ENCODE assay signal across 8 mouse cellular contexts in genomic region chr15:98144861-98145507, GRCm38 (mm10). TPM values are rescaled to one million over a fixed set of nuclear protein-coding genes. Genes with fewer than 3 reads are reported as not detected.
A peak's percentile ranks its signal among the peaks of the same experiment; 100 is the strongest.
DNase-seq lines count a peak whose midpoint lies in the region; ATAC-seq and TF ChIP-seq lines count a peak whose summit lies in the region.

No protein-coding gene starts in this region.

- peaks cover 7% of the 10 kb centered on the region; the same call in 1 of the 2 replicates for H3K4me1 ChIP-seq in kidney, adult 2 months (ENCODE audit: control insufficient read depth, insufficient read depth, low read length)
- peaks cover 14% of the 10 kb centered on the region for H3K4me1 ChIP-seq in forebrain, embryonic 13.5 days
- H3K4me1 ChIP-seq in midbrain, embryonic 13.5 days (replicated peaks), result peaks cover 16% of the 10 kb centered on the region

- no peaks in the 10 kb centered on the region for H3K36me3 ChIP-seq in kidney, adult 2 months (ENCODE audit: control insufficient read depth, insufficient read depth, low read length)
- H3K36me3 ChIP-seq in forebrain, embryonic 13.5 days (ENCODE audit: poor library complexity, severe bottlenecking), result peaks cover 25% of the 10 kb centered on the region
- H3K36me3 ChIP-seq in midbrain, embryonic 13.5 days, result peaks cover 25% of the 10 kb centered on the region

- peak overlapping the region; percentile 97 for H3K4me2 ChIP-seq in forebrain, embryonic 13.5 days
- peak overlapping the region; percentile 97 for H3K4me2 ChIP-seq in midbrain, embryonic 13.5 days (replicated peaks)

- H3K27me3 ChIP-seq in kidney, adult 2 months (replicated peaks; ENCODE audit: control insufficient read depth, insufficient read depth, low read length), result no peaks in the 10 kb centered on the region
- no peaks in the 10 kb centered on the region for H3K27me3 ChIP-seq in forebrain, embryonic 13.5 days
- H3K27me3 ChIP-seq in midbrain, embryonic 13.5 days, result no peaks in the 10 kb centered on the region

- DNase-seq in kidney, adult 2 months, result no peak
- no peak for DNase-seq in kidney, postnatal 14 days
- peak; percentile 28 for DNase-seq in R1 (ENCODE audit: low read depth, low spot score)
- DNase-seq in kidney, postnatal 25 days, result peak; percentile 33 to 59
- no peak for DNase-seq in layer of hippocampus, adult 9-11 months

- peak overlapping the region; percentile 81 for H3K4me3 ChIP-seq in kidney, adult 2 months (ENCODE audit: insufficient read depth, low read depth, low read length)
- peak overlapping the region; percentile 95 for H3K4me3 ChIP-seq in forebrain, embryonic 13.5 days
- peak overlapping the region; percentile 98 for H3K4me3 ChIP-seq in midbrain, embryonic 13.5 days (replicated peaks)

- TF ChIP-seq POLR2A in kidney, adult 2 months (IDR thresholded peaks at IDR 0.05; ENCODE audit: low read depth, low read length), result no peak

- no peaks in the 10 kb centered on the region for H3K9me3 ChIP-seq in forebrain, embryonic 13.5 days (replicated peaks)
- H3K9me3 ChIP-seq in midbrain, embryonic 13.5 days, result no peaks in the 10 kb centered on the region

- TF ChIP-seq CTCF in kidney, adult 2 months (conservative IDR thresholded peaks at IDR 0.05; ENCODE audit: insufficient read depth, insufficient read length, low read depth, low read length), result no peak

- H3K27ac ChIP-seq in kidney, adult 2 months (ENCODE audit: insufficient read depth, low read depth, low read length), result no peak overlapping the region
- peak overlapping the region; percentile 14; the same call in 1 of the 2 replicates for H3K27ac ChIP-seq in forebrain, embryonic 13.5 days
- peak overlapping the region; percentile 75 for H3K27ac ChIP-seq in midbrain, embryonic 13.5 days

- peak overlapping the region; percentile 94 for H3K9ac ChIP-seq in forebrain, embryonic 13.5 days
- H3K9ac ChIP-seq in midbrain, embryonic 13.5 days (replicated peaks), result peak overlapping the region; percentile 96

- WGBS in kidney, adult 2 months, result under 1% methylated on average over 35 of the region's 36 CpGs
- under 1% methylated on average over 35 of the region's 36 CpGs for WGBS in forebrain, embryonic 13.5 days
- WGBS in midbrain, embryonic 13.5 days, result 2% methylated on average over 36 of the region's 36 CpGs

- ATAC-seq in forebrain, embryonic 13.5 days, result no peak
- ATAC-seq in midbrain, embryonic 13.5 days, result no peak; the same call in none of the 2 replicates
- no peak for ATAC-seq in megakaryocyte progenitor cell, adult 5-6 weeks (replicated peaks; ENCODE audit: poor library complexity)

RNA-seq across cellular contexts. Expression of gene Asb8, which starts 20.4 kb away (rescaled TPM):
- polyA plus RNA-seq in kidney, adult 2 months (2012; rRNA removed), result 46.8 and 52.5 TPM in 2 replicates
- polyA plus RNA-seq in forebrain, embryonic 13.5 days (2015; fragmentation: Nextera tagmentation; extraction: Ambion mirVana), result 41.4 and 45.8 TPM in 2 replicates
- polyA plus RNA-seq in midbrain, embryonic 13.5 days (2015; fragmentation: Nextera tagmentation; extraction: Ambion mirVana), result 54.4 and 54.9 TPM in 2 replicates
- 28.4 and 28.8 TPM in 2 replicates for total RNA-seq in megakaryocyte progenitor cell, adult 5-6 weeks (2015)
- total RNA-seq in megakaryocyte progenitor cell, adult 5-6 weeks (2017), result 25.3 and 27.6 TPM in 2 replicates

RNA-seq across cellular contexts. Expression of gene Ccdc184, which starts 22.0 kb away (rescaled TPM):
- polyA plus RNA-seq in kidney, adult 2 months (2012; rRNA removed), result 0.19 and 0.45 TPM in 2 replicates
- polyA plus RNA-seq in forebrain, embryonic 13.5 days (2015; fragmentation: Nextera tagmentation; extraction: Ambion mirVana), result 19.4 and 25.6 TPM in 2 replicates
- polyA plus RNA-seq in midbrain, embryonic 13.5 days (2015; fragmentation: Nextera tagmentation; extraction: Ambion mirVana), result 55.4 and 60.4 TPM in 2 replicates
- not detected in 2 replicates for total RNA-seq in megakaryocyte progenitor cell, adult 5-6 weeks (2015)
- not detected in 2 replicates for total RNA-seq in megakaryocyte progenitor cell, adult 5-6 weeks (2017)

RNA-seq across cellular contexts. Expression of gene Olfr288, which starts 50.4 kb away (rescaled TPM):
- polyA plus RNA-seq in kidney, adult 2 months (2012; rRNA removed), result not detected in 2 replicates
- not detected in 2 replicates for polyA plus RNA-seq in forebrain, embryonic 13.5 days (2015; fragmentation: Nextera tagmentation; extraction: Ambion mirVana)
- not detected in 2 replicates for polyA plus RNA-seq in midbrain, embryonic 13.5 days (2015; fragmentation: Nextera tagmentation; extraction: Ambion mirVana)
- total RNA-seq in megakaryocyte progenitor cell, adult 5-6 weeks (2015), result not detected in 2 replicates
- total RNA-seq in megakaryocyte progenitor cell, adult 5-6 weeks (2017), result not detected in 2 replicates

RNA-seq across cellular contexts. Expression of gene Senp1, which starts 51.4 kb away (rescaled TPM):
- 7.9 and 8.1 TPM in 2 replicates for polyA plus RNA-seq in kidney, adult 2 months (2012; rRNA removed)
- polyA plus RNA-seq in forebrain, embryonic 13.5 days (2015; fragmentation: Nextera tagmentation; extraction: Ambion mirVana), result 26.7 and 30.7 TPM in 2 replicates
- 27.6 and 31.1 TPM in 2 replicates for polyA plus RNA-seq in midbrain, embryonic 13.5 days (2015; fragmentation: Nextera tagmentation; extraction: Ambion mirVana)
- 55.1 and 60.2 TPM in 2 replicates for total RNA-seq in megakaryocyte progenitor cell, adult 5-6 weeks (2015)
- 53.0 and 57.6 TPM in 2 replicates for total RNA-seq in megakaryocyte progenitor cell, adult 5-6 weeks (2017)

RNA-seq across cellular contexts. Expression of gene Pfkm, which starts 52.6 kb away (rescaled TPM):
- 44.8 and 56.2 TPM in 2 replicates for polyA plus RNA-seq in kidney, adult 2 months (2012; rRNA removed)
- 57.7 and 67.5 TPM in 2 replicates for polyA plus RNA-seq in forebrain, embryonic 13.5 days (2015; fragmentation: Nextera tagmentation; extraction: Ambion mirVana)
- polyA plus RNA-seq in midbrain, embryonic 13.5 days (2015; fragmentation: Nextera tagmentation; extraction: Ambion mirVana), result 70.8 and 73.8 TPM in 2 replicates
- 5.4 and 5.9 TPM in 2 replicates for total RNA-seq in megakaryocyte progenitor cell, adult 5-6 weeks (2015)
- total RNA-seq in megakaryocyte progenitor cell, adult 5-6 weeks (2017), result 14.1 and 20.0 TPM in 2 replicates

Comparison
In these comparisons a context has a peak if more than half of its experiments do, and no peak if none do; other contexts are left out.
1. DNase-seq: peak in R1 (single experiment) and kidney, postnatal 25 days (2 of 2); none in kidney, adult 2 months (single experiment), kidney, postnatal 14 days (single experiment) and layer of hippocampus, adult 9-11 months (single experiment).
2. RNA of gene Ccdc184, which starts 22.0 kb away (polyA plus RNA-seq): 55.4 to 60.4 TPM in midbrain, embryonic 13.5 days and 19.4 to 25.6 TPM in forebrain, embryonic 13.5 days; 0.19 to 0.45 TPM in kidney, adult 2 months; every median in the first group is over 10 times any median in the second.
3. Peak in every context shown above with its lines, with median percentiles within 50 percentile points of each other: H3K4me3 ChIP-seq.